Mouse (Mus musculus) right cerebral cortex, postnatal 14 days (tissue): ENCODE measurements around the gene Zfp712.

Source experiments
- DNase-seq: peaks from one replicate; pipeline ENCODE4 v3.0.0; 2022

Zfp712 gene

GRCm38 (mm10) chr13:67060786-67061358 is at the start of gene Zfp712:
Gene Zfp712, minus strand, starts transcription at chr13:67061170.
- DNase-seq: peak; percentile 85

GRCm38 (mm10) chr13:67108821-67109206 is 47.8 kb upstream of the Zfp712 start:
- no peak for DNase-seq

GRCm38 (mm10) chr13:67108194-67108820 is 47.3 kb upstream of the Zfp712 start, which contains the start of gene Gm28557:
Gene Gm28557, minus strand, starts transcription at chr13:67108604.
- peak; percentile 89 for DNase-seq

- no peak for DNase-seq
Observed at GRCm38 (mm10) chr13:67107681-67108080, 46.7 kb upstream of the Zfp712 start.

GRCm38 (mm10) chr13:67097876-67098275 is 36.9 kb upstream of the Zfp712 start, which contains the start of gene Zfp708:
Gene Zfp708, minus strand, starts transcription at chr13:67097976.
- DNase-seq: no peak

GRCm38 (mm10) chr13:67090154-67090553 is 29.2 kb upstream of the Zfp712 start:
- no peak for DNase-seq

GRCm38 (mm10) chr13:67081946-67082345 is 21.0 kb upstream of the Zfp712 start:
- DNase-seq: no peak

GRCm38 (mm10) chr13:67081142-67081713 is 20.3 kb upstream of the Zfp712 start:
- DNase-seq: peak; percentile 42

GRCm38 (mm10) chr13:67077244-67077643 is 16.3 kb upstream of the Zfp712 start:
- no peak for DNase-seq

GRCm38 (mm10) chr13:67072786-67073185 is 11.8 kb upstream of the Zfp712 start:
- DNase-seq: no peak

GRCm38 (mm10) chr13:67065386-67065785 is 4.4 kb upstream of the Zfp712 start:
- DNase-seq: no peak

GRCm38 (mm10) chr13:67062427-67062826 is 1.5 kb upstream of the Zfp712 start:
- DNase-seq: no peak

GRCm38 (mm10) chr13:67060161-67060785 is 697 bp downstream of the Zfp712 start:
- no peak for DNase-seq
